Mouse (Mus musculus) thymus, adult 2 months (tissue): ENCODE results near the gene 2200002D01Rik.

Experiments
- CTCF ChIP-seq: fragments of 200-500 bp; IDR thresholded peaks from 2 replicates; pipeline ENCODE4 v1.5.1; 2012; ENCODE audit warnings: mild to moderate bottlenecking, control low read depth, low read length, moderate library complexity, borderline replicate concordance; ENCODE audit not compliant: control insufficient read depth, poor library complexity, insufficient read depth; ENCODE audit errors: extremely low read depth
- POLR2A ChIP-seq: fragments of 200-500 bp; IDR thresholded peaks from 2 replicates; pipeline ENCODE4 v1.6.1; 2012; ENCODE audit warnings: mild to moderate bottlenecking, low read length, control low read depth, moderate library complexity; ENCODE audit not compliant: control insufficient read depth, poor library complexity, insufficient read depth; ENCODE audit errors: extremely low read depth

DNA sequence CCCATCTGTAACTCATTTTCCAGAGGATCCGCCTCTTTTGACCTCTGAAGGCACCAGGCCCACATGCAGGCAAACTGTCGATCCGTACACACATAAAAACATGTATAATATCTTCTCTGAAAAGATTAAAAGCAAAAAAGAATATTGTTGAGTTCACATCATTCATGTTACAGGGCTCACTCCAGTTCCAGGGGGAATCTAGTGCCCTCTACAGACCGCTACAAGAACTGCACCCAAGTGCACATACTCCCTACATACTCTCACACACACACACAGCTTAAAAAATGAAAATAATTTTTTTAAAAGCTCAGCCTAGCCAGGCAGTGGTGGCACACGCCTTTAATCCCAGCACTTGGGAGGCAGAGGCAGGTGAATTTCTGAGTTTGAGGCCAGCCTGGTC lies 13.6 kb downstream of the 2200002D01Rik start:
- TF ChIP-seq POLR2A (no peak), CTCF (no peak)
